Mouse (Mus musculus) kidney, adult 2 months (tissue): ENCODE measurements around the gene Mafg.

Experiments used
- CTCF ChIP-seq: fragments of 200-500 bp; conservative IDR thresholded peaks from 2 replicates; pipeline ENCODE4 v1.5.1; 2011; ENCODE audit warnings: low read depth, mild to moderate bottlenecking, control low read depth, low read length, moderate library complexity, mixed read lengths; ENCODE audit not compliant: insufficient read depth, insufficient read length
- POLR2A ChIP-seq: fragments of 200-500 bp; IDR thresholded peaks from one replicate; pipeline ENCODE4 v1.6.1; 2011; ENCODE audit warnings: low read depth, low read length, control low read depth

GRCm38 (mm10) chr11:120628601-120629340 is 4.6 kb downstream of the Mafg start:
- TF ChIP-seq CTCF (no peak), POLR2A (no peak)
